Mouse (Mus musculus) MEL (cell line): Measurements from ENCODE around the gene Nkd1. TPM values are rescaled to one million over a fixed set of nuclear protein-coding genes. Genes with fewer than 3 reads are reported as not detected.

Experiments used
- DNase-seq: peaks from one replicate; pipeline ENCODE4 v3.0.0; 2011; ENCODE audit warnings: low read depth, low spot score
- H3K27ac ChIP-seq: 2 replicates; pipeline ENCODE4 v1.5.1; 2012; ENCODE audit warnings: low read depth, mild to moderate bottlenecking, control low read depth, low read length, moderate library complexity; ENCODE audit not compliant: control insufficient read depth
- H3K27me3 ChIP-seq, 2 experiments: fragments of 150-350 bp in 1 of 2; sonication (generic) in 1 of 2; 2 replicates each; pipeline ENCODE4 v1.6.1; 2012; ENCODE audit warnings: low read length in 2 of 2, mild to moderate bottlenecking in 2 of 2, improper control_type of control experiment in 1 of 2, moderate library complexity in 1 of 2; ENCODE audit not compliant: insufficient read depth in 2 of 2, control insufficient read depth in 1 of 2
- H3K36me3 ChIP-seq, 2 experiments: 2 replicates each; pipeline ENCODE4 v1.6.1; 2012 to 2014; ENCODE audit warnings: low read length in 2 of 2, improper control_type of control experiment in 1 of 2, inconsistent platforms in 1 of 2, mild to moderate bottlenecking in 1 of 2; ENCODE audit not compliant: insufficient read depth in 2 of 2, control insufficient read depth in 1 of 2
- H3K4me1 ChIP-seq, 2 experiments: fragments of 150-350 bp in 1 of 2; sonication (generic) in 1 of 2; 2 replicates each; pipeline ENCODE4 v1.6.1; 2012; ENCODE audit warnings: low read length in 2 of 2, improper control_type of control experiment in 1 of 2, mild to moderate bottlenecking in 1 of 2; ENCODE audit not compliant: insufficient read depth in 2 of 2, control insufficient read depth in 1 of 2
- H3K4me3 ChIP-seq, 2 experiments: fragments of 150-350 bp in 1 of 2; sonication (generic) in 1 of 2; 2 replicates each; pipeline ENCODE4 v1.5.1; 2012; ENCODE audit warnings: low read depth in 2 of 2, low read length in 2 of 2, mild to moderate bottlenecking in 2 of 2, moderate library complexity in 2 of 2, control low read depth in 1 of 2, improper control_type of control experiment in 1 of 2; ENCODE audit not compliant: control insufficient read depth in 1 of 2, insufficient read depth in 1 of 2
- H3K79me2 ChIP-seq: 2 replicates; pipeline ENCODE4 v1.6.1; 2012; ENCODE audit warnings: mild to moderate bottlenecking, low read length, moderate library complexity; ENCODE audit not compliant: control insufficient read depth, poor library complexity, insufficient read depth
- H3K9ac ChIP-seq: 2 replicates; pipeline ENCODE4 v1.6.1; 2012; ENCODE audit warnings: low read depth, mild to moderate bottlenecking, control low read depth, low read length, moderate library complexity; ENCODE audit not compliant: control insufficient read depth, poor library complexity, severe bottlenecking
- H3K9me3 ChIP-seq: fragments of 150-350 bp; sonication (generic); replicated peaks from 2 replicates; pipeline ENCODE4 v1.6.1; 2012; ENCODE audit warnings: mild to moderate bottlenecking, low read length, improper control_type of control experiment, moderate library complexity; ENCODE audit not compliant: insufficient read depth
- BHLHE40 ChIP-seq: IDR thresholded peaks from 2 replicates; pipeline ENCODE4 v1.6.1; 2012; ENCODE audit warnings: low read depth, mild to moderate bottlenecking, inconsistent platforms, low read length, improper control_type of control experiment, borderline replicate concordance
- CHD1 ChIP-seq: IDR thresholded peaks from 2 replicates; pipeline ENCODE4 v1.6.1; 2012; ENCODE audit warnings: low read depth, mild to moderate bottlenecking, inconsistent platforms, low read length, improper control_type of control experiment
- CHD2 ChIP-seq: IDR thresholded peaks from 2 replicates; pipeline ENCODE4 v1.6.1; 2011; ENCODE audit warnings: low read length, improper control_type of control experiment
- CTCF ChIP-seq, 3 experiments: IDR thresholded peaks in 2 of 3; conservative IDR thresholded peaks in 1 of 3; 2 replicates each; pipeline ENCODE4 v1.5.1; 2011 to 2012; ENCODE audit warnings: low read length in 3 of 3, low read depth in 2 of 3, mild to moderate bottlenecking in 2 of 3, improper control_type of control experiment in 1 of 3, inconsistent platforms in 1 of 3, mixed read lengths in 1 of 3, moderate library complexity in 1 of 3; ENCODE audit not compliant: control insufficient read depth in 1 of 3, insufficient read depth in 1 of 3, poor library complexity in 1 of 3, severe bottlenecking in 1 of 3
- E2F4 ChIP-seq: IDR thresholded peaks from 2 replicates; pipeline ENCODE4 v1.6.1; 2011; ENCODE audit warnings: low read depth, low read length, improper control_type of control experiment, borderline replicate concordance
- ELF1 ChIP-seq: IDR thresholded peaks from 2 replicates; pipeline ENCODE4 v1.6.1; 2014; ENCODE audit warnings: low read depth, mild to moderate bottlenecking, inconsistent platforms, low read length, improper control_type of control experiment, moderate library complexity
- EP300 ChIP-seq, 2 experiments: IDR thresholded peaks; 2 replicates each; pipeline ENCODE4 v1.6.1; 2011; ENCODE audit warnings: improper control_type of control experiment in 2 of 2, low read length in 2 of 2, low read depth in 1 of 2, mild to moderate bottlenecking in 1 of 2
- ETS1 ChIP-seq: IDR thresholded peaks from 2 replicates; pipeline ENCODE4 v1.6.1; 2012; ENCODE audit warnings: low read depth, mild to moderate bottlenecking, inconsistent platforms, low read length, improper control_type of control experiment, moderate library complexity
- GATA1 ChIP-seq: IDR thresholded peaks from 2 replicates; pipeline ENCODE4 v1.6.1; 2011; ENCODE audit warnings: low read depth, low read length, improper control_type of control experiment
- HCFC1 ChIP-seq: IDR thresholded peaks from 2 replicates; pipeline ENCODE4 v1.6.1; 2012; ENCODE audit warnings: low read depth, mild to moderate bottlenecking, inconsistent platforms, low read length, improper control_type of control experiment, moderate library complexity
- JUND ChIP-seq: IDR thresholded peaks from 2 replicates; pipeline ENCODE4 v1.6.1; 2011; ENCODE audit warnings: low read depth, mild to moderate bottlenecking, improper control_type of control experiment, low read length
- MEF2A ChIP-seq: IDR thresholded peaks from 2 replicates; pipeline ENCODE4 v1.6.1; 2014; ENCODE audit warnings: low read depth, mild to moderate bottlenecking, inconsistent platforms, low read length, improper control_type of control experiment; ENCODE audit not compliant: poor library complexity, insufficient replicate concordance, severe bottlenecking; ENCODE audit errors: extremely low read depth
- MYB ChIP-seq: IDR thresholded peaks from 2 replicates; pipeline ENCODE4 v1.6.1; 2011; ENCODE audit warnings: mild to moderate bottlenecking, low read depth, low read length, improper control_type of control experiment
- NRF1 ChIP-seq: IDR thresholded peaks from 2 replicates; pipeline ENCODE4 v1.6.1; 2014; ENCODE audit warnings: low read depth, mild to moderate bottlenecking, inconsistent platforms, low read length, improper control_type of control experiment, moderate library complexity; ENCODE audit not compliant: poor library complexity, insufficient read depth, severe bottlenecking
- POLR2A ChIP-seq, 2 experiments: IDR thresholded peaks; 2 replicates each; pipeline ENCODE4 v1.6.1; 2011 to 2012; ENCODE audit warnings: low read length in 2 of 2, mild to moderate bottlenecking in 2 of 2, control low read depth in 1 of 2, improper control_type of control experiment in 1 of 2, low read depth in 1 of 2, moderate library complexity in 1 of 2; ENCODE audit not compliant: control insufficient read depth in 1 of 2, insufficient read depth in 1 of 2, poor library complexity in 1 of 2
- POLR2AphosphoS2 ChIP-seq: IDR thresholded peaks from 2 replicates; pipeline ENCODE4 v1.6.1; 2011; ENCODE audit warnings: low read length, improper control_type of control experiment
- POLR2AphosphoS5 ChIP-seq: IDR thresholded peaks from 2 replicates; pipeline ENCODE4 v1.6.1; 2012; ENCODE audit warnings: low read depth, borderline replicate concordance, mild to moderate bottlenecking, inconsistent platforms, low read length, moderate library complexity, mixed read lengths
- RAD21 ChIP-seq: IDR thresholded peaks from 2 replicates; pipeline ENCODE4 v1.6.1; 2011; ENCODE audit warnings: mild to moderate bottlenecking, low read depth, low read length, improper control_type of control experiment
- SMC3 ChIP-seq: IDR thresholded peaks from 2 replicates; pipeline ENCODE4 v1.6.1; 2011; ENCODE audit warnings: low read depth, low read length, improper control_type of control experiment
- TAL1 ChIP-seq: IDR thresholded peaks from 2 replicates; pipeline ENCODE4 v1.6.1; 2012; ENCODE audit warnings: mild to moderate bottlenecking, inconsistent platforms, low read length, moderate library complexity, mixed read lengths
- TCF12 ChIP-seq: IDR thresholded peaks from 2 replicates; pipeline ENCODE4 v1.6.1; 2014; ENCODE audit warnings: low read depth, mild to moderate bottlenecking, inconsistent platforms, low read length, improper control_type of control experiment, moderate library complexity
- UBTF ChIP-seq: IDR thresholded peaks from 2 replicates; pipeline ENCODE4 v1.6.1; 2012; ENCODE audit warnings: low read depth, mild to moderate bottlenecking, inconsistent platforms, low read length, improper control_type of control experiment, moderate library complexity, borderline replicate concordance; ENCODE audit not compliant: insufficient read depth
- USF2 ChIP-seq, 2 experiments: IDR thresholded peaks; 2 replicates each; pipeline ENCODE4 v1.6.1; 2011 to 2012; ENCODE audit warnings: improper control_type of control experiment in 2 of 2, low read length in 2 of 2, borderline replicate concordance in 1 of 2, inconsistent platforms in 1 of 2, low read depth in 1 of 2, mild to moderate bottlenecking in 1 of 2; ENCODE audit not compliant: insufficient read depth in 1 of 2
- ZKSCAN1 ChIP-seq: IDR thresholded peaks from 2 replicates; pipeline ENCODE4 v1.6.1; 2012; ENCODE audit warnings: low read depth, mild to moderate bottlenecking, inconsistent platforms, low read length, improper control_type of control experiment, moderate library complexity
- ZMIZ1 ChIP-seq: IDR thresholded peaks from 2 replicates; pipeline ENCODE4 v1.6.1; 2012; ENCODE audit warnings: low read depth, mild to moderate bottlenecking, inconsistent platforms, low read length, improper control_type of control experiment, moderate library complexity
- polyA plus RNA-seq, 2 experiments: library from polyadenylated mRNA; stranded (reverse) in 1 of 2; unstranded in 1 of 2; fragments of >175 nt in 1 of 2; fragments of >200 nt in 1 of 2; gene quantifications; 2 replicates each; pipeline versions ENCODE4 v1.2.1 to v1.2.4; 2012; ENCODE audit warnings: low replicate concordance in 2 of 2, low read depth in 1 of 2; ENCODE audit not compliant: insufficient read length in 2 of 2, insufficient read depth in 1 of 2, missing spikeins in 1 of 2
- total RNA-seq: library from RNA; depleted of rRNA; stranded (reverse); fragments of 300-350 nt; gene quantifications from 2 replicates; pipeline ENCODE4 v1.2.3, GENCODE M21; 2012

The Nkd1 gene
- total and polyA plus RNA-seq, 3 experiments, result not detected

GRCm38 (mm10) chr8:88603446-88603989 is 82.4 kb downstream of the Nkd1 start:
- Histone ChIP-seq H3K79me2 (no peaks in the 10 kb centered on the region), H3K27me3 (no peaks in the 10 kb centered on the region), H3K27ac (no peak overlapping the region), H3K36me3 (no peaks in the 10 kb centered on the region), H3K4me3 (no peak overlapping the region), H3K9ac (no peak overlapping the region), H3K4me1 (no peaks in the 10 kb centered on the region)
- TF ChIP-seq POLR2A (IDR thresholded peaks at IDR 0.05; ENCODE audit: control insufficient read depth in 1 of 2, insufficient read depth in 1 of 2, low read depth in 1 of 2, low read length in 2 of 2, poor library complexity in 1 of 2) (no peak), TCF12 (no peak), JUND (no peak), ZMIZ1 (no peak), USF2 (IDR thresholded peaks at IDR 0.05; ENCODE audit: borderline replicate concordance in 1 of 2, insufficient read depth in 1 of 2, low read depth in 1 of 2, low read length in 2 of 2) (no peak), MYB (no peak)
- TF ChIP-seq, all 39 proteins: peak for 0
- no peak for DNase-seq
- no peaks in the 10 kb centered on the region for H3K9me3 ChIP-seq

DNA sequence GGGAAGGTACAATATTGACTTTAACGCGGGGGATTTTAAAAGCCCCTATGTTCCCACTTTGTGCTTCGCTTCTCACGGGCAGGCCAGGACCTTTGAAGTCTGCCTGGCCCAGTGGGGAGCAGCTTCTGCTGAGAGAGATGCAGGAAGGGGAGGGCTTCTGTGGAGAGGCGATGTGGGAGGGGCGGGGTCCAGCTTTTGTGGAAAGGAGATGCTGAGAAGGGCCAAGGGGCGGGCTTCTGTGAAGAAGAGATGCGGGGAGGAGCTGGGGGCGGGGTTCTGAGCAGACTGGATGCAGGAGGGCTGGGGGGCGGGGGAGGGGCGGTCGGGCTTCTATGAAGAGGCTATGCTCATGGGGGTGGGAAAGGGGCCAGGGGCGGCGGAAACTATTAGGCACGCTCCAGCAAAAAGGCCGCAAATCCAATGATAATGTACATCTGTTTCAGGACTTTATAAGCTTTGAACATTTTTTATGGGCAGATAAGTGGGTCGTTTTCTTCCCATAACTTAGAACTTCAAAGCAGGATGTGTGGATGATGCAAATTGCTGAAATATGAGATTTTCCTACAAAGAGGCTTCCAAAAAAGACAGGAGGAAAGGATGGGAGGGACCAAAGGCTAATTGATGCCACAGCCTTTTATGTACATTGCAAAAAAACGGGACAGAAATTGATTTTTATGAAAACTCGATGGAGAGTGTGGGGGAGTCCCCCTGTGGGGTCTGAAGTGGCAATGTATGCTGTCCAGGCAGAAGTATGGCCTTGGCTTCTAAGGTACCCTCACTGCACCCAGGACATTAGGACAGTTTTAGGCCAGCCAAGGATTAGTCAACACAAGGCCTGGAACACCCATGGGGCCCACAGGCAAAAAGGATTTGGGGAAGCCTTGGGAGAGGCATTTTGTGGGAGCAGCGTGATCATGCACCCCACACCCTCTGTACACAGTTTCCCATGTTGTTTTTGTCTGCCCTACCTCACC is 83.2 kb downstream of the Nkd1 start:
- Histone ChIP-seq H3K4me3 (no peak overlapping the region), H3K27ac (no peak overlapping the region), H3K9ac (no peak overlapping the region), H3K4me1 (no peaks in the 10 kb centered on the region), H3K9me3 (no peaks in the 10 kb centered on the region), H3K36me3 (no peaks in the 10 kb centered on the region), H3K27me3 (no peaks in the 10 kb centered on the region), H3K79me2 (no peaks in the 10 kb centered on the region)
- TF ChIP-seq UBTF (no peak), HCFC1 (no peak), POLR2AphosphoS5 (no peak), SMC3 (no peak), ZKSCAN1 (no peak), NRF1 (no peak), EP300 (IDR thresholded peaks at IDR 0.05; ENCODE audit: low read depth in 1 of 2, low read length in 2 of 2) (no peak), CHD2 (no peak), E2F4 (no peak), CTCF (IDR thresholded peaks at IDR 0.05 in 2 of 3, conservative IDR thresholded peaks at IDR 0.05 in 1 of 3; ENCODE audit: control insufficient read depth in 1 of 3, insufficient read depth in 1 of 3, low read depth in 2 of 3, low read length in 3 of 3, poor library complexity in 1 of 3, severe bottlenecking in 1 of 3) (no peak), BHLHE40 (no peak), ZMIZ1 (no peak), ETS1 (no peak), RAD21 (no peak), POLR2AphosphoS2 (no peak), ELF1 (no peak), TAL1 (no peak), MEF2A (no peak), GATA1 (no peak), CHD1 (no peak)
- DNase-seq, result no peak
